Mouse (Mus musculus): ENCODE results near the gene Slc2a13. TPM values are rescaled to one million over a fixed set of nuclear protein-coding genes. Genes with fewer than 3 reads are reported as not detected.

Slc2a13 gene
- total RNA-seq (2018; cell fraction: chromatin; rRNA removed) = under 1 TPM in 1 of 26 experiments, not detected in 25; 0.19 TPM
- total RNA-seq (2018; cell fraction: cytosol; rRNA removed) = not detected
- not detected for total RNA-seq (2018; cell fraction: nucleus; rRNA removed)
- not detected in 3 replicates for polyA plus RNA-seq (2018)

GRCm38 (mm10) chr15:91573111-91573538 lies at the start of gene Slc2a13:
TSS of gene Slc2a13 (minus strand) at chr15:91573261.
- H3K4me3 ChIP-seq (ENCODE audit: inconsistent target) = no peak within 1 kb of the TSS
- WGBS (ENCODE audit: missing documents) = under 1% methylated on average over 25 of the region's 26 CpGs
- no peak within 1 kb of the TSS for H3K27ac ChIP-seq
- H3K79me2 ChIP-seq (ENCODE audit: inconsistent target) = no peaks in the 10 kb centered on the region
- no peaks in the 10 kb centered on the region for H3K36me3 ChIP-seq (ENCODE audit: inconsistent target)

- Histone ChIP-seq H3K4me3 (ENCODE audit: inconsistent target) (no peak overlapping the region), H3K27ac (no peak overlapping the region), H3K36me3 (ENCODE audit: inconsistent target) (no peaks in the 10 kb centered on the region), H3K79me2 (ENCODE audit: inconsistent target) (no peaks in the 10 kb centered on the region)
- WGBS (ENCODE audit: missing documents) = 97% methylated on average over 12 of the region's 12 CpGs
Observed at GRCm38 (mm10) chr15:91616016-91616415, 43.0 kb upstream of the Slc2a13 start.

- WGBS (ENCODE audit: missing documents) = 64% methylated on average over 4 of the region's 4 CpGs
Observed at GRCm38 (mm10) chr15:91615532-91615931, 42.5 kb upstream of the Slc2a13 start.

GRCm38 (mm10) chr15:91613981-91614665 lies 41.1 kb upstream of the Slc2a13 start:
- H3K4me3 ChIP-seq (ENCODE audit: inconsistent target) = no peak overlapping the region
- no peak overlapping the region for H3K27ac ChIP-seq
- no peaks in the 10 kb centered on the region for H3K36me3 ChIP-seq (ENCODE audit: inconsistent target)
- WGBS (ENCODE audit: missing documents) = 92% methylated on average over 11 of the region's 11 CpGs
- no peaks in the 10 kb centered on the region for H3K79me2 ChIP-seq (ENCODE audit: inconsistent target)

More at GRCm38 (mm10) chr15:91615532-91615931, 42.5 kb upstream of the Slc2a13 start:
- Histone ChIP-seq H3K4me3 (ENCODE audit: inconsistent target) (no peak overlapping the region), H3K36me3 (ENCODE audit: inconsistent target) (no peaks in the 10 kb centered on the region), H3K27ac (no peak overlapping the region), H3K79me2 (ENCODE audit: inconsistent target) (no peaks in the 10 kb centered on the region)

GRCm38 (mm10) chr15:91609713-91610112 lies 36.7 kb upstream of the Slc2a13 start:
- Histone ChIP-seq H3K4me3 (ENCODE audit: inconsistent target) (no peak overlapping the region), H3K79me2 (ENCODE audit: inconsistent target) (no peaks in the 10 kb centered on the region), H3K36me3 (ENCODE audit: inconsistent target) (no peaks in the 10 kb centered on the region), H3K27ac (no peak overlapping the region)
- 10% methylated on average over 8 of the region's 8 CpGs for WGBS (ENCODE audit: missing documents)

GRCm38 (mm10) chr15:91608811-91609210 lies 35.8 kb upstream of the Slc2a13 start:
- H3K36me3 ChIP-seq (ENCODE audit: inconsistent target) = no peaks in the 10 kb centered on the region
- 88% methylated on average over 2 of the region's 2 CpGs for WGBS (ENCODE audit: missing documents)
- H3K4me3 ChIP-seq (ENCODE audit: inconsistent target) = no peak overlapping the region
- no peaks in the 10 kb centered on the region for H3K79me2 ChIP-seq (ENCODE audit: inconsistent target)
- no peak overlapping the region for H3K27ac ChIP-seq

GRCm38 (mm10) chr15:91601197-91601596 lies 28.1 kb upstream of the Slc2a13 start:
- H3K4me3 ChIP-seq (ENCODE audit: inconsistent target) = no peak overlapping the region
- no peak overlapping the region for H3K27ac ChIP-seq
- no peaks in the 10 kb centered on the region for H3K79me2 ChIP-seq (ENCODE audit: inconsistent target)
- no peaks in the 10 kb centered on the region for H3K36me3 ChIP-seq (ENCODE audit: inconsistent target)
- 91% methylated on average over 7 of the region's 7 CpGs for WGBS (ENCODE audit: missing documents)

GRCm38 (mm10) chr15:91597290-91597689 lies 24.2 kb upstream of the Slc2a13 start:
- Histone ChIP-seq H3K4me3 (ENCODE audit: inconsistent target) (no peak overlapping the region), H3K27ac (no peak overlapping the region), H3K79me2 (ENCODE audit: inconsistent target) (no peaks in the 10 kb centered on the region), H3K36me3 (ENCODE audit: inconsistent target) (no peaks in the 10 kb centered on the region)
- WGBS (ENCODE audit: missing documents) = 85% methylated on average over 5 of the region's 5 CpGs

GRCm38 (mm10) chr15:91574492-91574891 lies 1.4 kb upstream of the Slc2a13 start:
- Histone ChIP-seq H3K36me3 (ENCODE audit: inconsistent target) (no peaks in the 10 kb centered on the region), H3K79me2 (ENCODE audit: inconsistent target) (no peaks in the 10 kb centered on the region), H3K27ac (no peak overlapping the region), H3K4me3 (ENCODE audit: inconsistent target) (no peak overlapping the region)
- WGBS (ENCODE audit: missing documents) = 19% methylated on average over 8 of the region's 8 CpGs

GRCm38 (mm10) chr15:91572421-91573069 lies 516 bp downstream of the Slc2a13 start:
- no peak overlapping the region for H3K27ac ChIP-seq
- no peak overlapping the region for H3K4me3 ChIP-seq (ENCODE audit: inconsistent target)
- H3K79me2 ChIP-seq (ENCODE audit: inconsistent target) = no peaks in the 10 kb centered on the region
- WGBS (ENCODE audit: missing documents) = under 1% methylated on average over 72 of the region's 91 CpGs
- no peaks in the 10 kb centered on the region for H3K36me3 ChIP-seq (ENCODE audit: inconsistent target)

- WGBS (ENCODE audit: missing documents) = 17% methylated on average over 8 of the region's 8 CpGs
- no peaks in the 10 kb centered on the region for H3K36me3 ChIP-seq (ENCODE audit: inconsistent target)
- no peak overlapping the region for H3K4me3 ChIP-seq (ENCODE audit: inconsistent target)
- H3K79me2 ChIP-seq (ENCODE audit: inconsistent target) = no peaks in the 10 kb centered on the region
- H3K27ac ChIP-seq = no peak overlapping the region
Observed at GRCm38 (mm10) chr15:91571981-91572380, 1.1 kb downstream of the Slc2a13 start.

- Histone ChIP-seq H3K4me3 (ENCODE audit: inconsistent target) (no peak overlapping the region), H3K36me3 (ENCODE audit: inconsistent target) (no peaks in the 10 kb centered on the region), H3K27ac (no peak overlapping the region), H3K79me2 (ENCODE audit: inconsistent target) (no peaks in the 10 kb centered on the region)
- WGBS (ENCODE audit: missing documents) = 91% methylated on average over 8 of the region's 8 CpGs
Observed at GRCm38 (mm10) chr15:91566784-91567183, 6.3 kb downstream of the Slc2a13 start.

- H3K4me3 ChIP-seq (ENCODE audit: inconsistent target) = no peak overlapping the region
- H3K36me3 ChIP-seq (ENCODE audit: inconsistent target) = no peaks in the 10 kb centered on the region
- H3K27ac ChIP-seq = no peak overlapping the region
- WGBS (ENCODE audit: missing documents) = 95% methylated on average over 11 of the region's 11 CpGs
- H3K79me2 ChIP-seq (ENCODE audit: inconsistent target) = no peaks in the 10 kb centered on the region
Observed at GRCm38 (mm10) chr15:91565025-91565605, 7.9 kb downstream of the Slc2a13 start.

- 100% methylated on average over 6 of the region's 6 CpGs for WGBS (ENCODE audit: missing documents)
- Histone ChIP-seq H3K27ac (no peak overlapping the region), H3K4me3 (ENCODE audit: inconsistent target) (no peak overlapping the region)
Observed at GRCm38 (mm10) chr15:91561728-91562127, 11.3 kb downstream of the Slc2a13 start.

GRCm38 (mm10) chr15:91555336-91555736 lies 17.7 kb downstream of the Slc2a13 start:
- H3K79me2 ChIP-seq (ENCODE audit: inconsistent target) = no peaks in the 10 kb centered on the region
- H3K27ac ChIP-seq = no peak overlapping the region
- whole genome bisulfite sequencing (ENCODE audit: missing documents) = 90% methylated on average over 6 of the region's 6 CpGs
- no peak overlapping the region for H3K4me3 ChIP-seq (ENCODE audit: inconsistent target)
- H3K36me3 ChIP-seq (ENCODE audit: inconsistent target) = no peaks in the 10 kb centered on the region

More at GRCm38 (mm10) chr15:91561728-91562127, 11.3 kb downstream of the Slc2a13 start:
- no peaks in the 10 kb centered on the region for H3K79me2 ChIP-seq (ENCODE audit: inconsistent target)
- no peaks in the 10 kb centered on the region for H3K36me3 ChIP-seq (ENCODE audit: inconsistent target)

All from macrophage (primary cell).